Mouse (Mus musculus) limb, embryonic 12.5 days (tissue): ENCODE measurements around the gene Gm28305. TPM values are rescaled to one million over a fixed set of nuclear protein-coding genes. Genes with fewer than 3 reads are reported as not detected.

ENCODE experiments used
- polyA plus RNA-seq: library from polyadenylated mRNA; unstranded; fragments of >200 nt; fragmentation: Nextera tagmentation; extraction: Ambion mirVana; gene quantifications from 2 replicates; pipeline ENCODE4 v1.2.1, GENCODE M21; 2016

Gene Gm28305
- polyA plus RNA-seq, 1 experiment from 2014 or later: not detected

Other genes starting within 250 kb of the Gm28305 start
- 8.4 and 8.6 TPM in 2 replicates for gene Nphp3, start 38.1 kb upstream of the Gm28305 start, polyA plus RNA-seq
- gene Uba5, start 22.5 kb downstream of the Gm28305 start, polyA plus RNA-seq: 61.9 and 66.4 TPM in 2 replicates
- 9.9 and 12.4 TPM in 2 replicates for gene Acad11, start 22.7 kb downstream of the Gm28305 start, polyA plus RNA-seq
- gene Ackr4, start 86.3 kb downstream of the Gm28305 start, polyA plus RNA-seq: 0.80 and 1.0 TPM in 2 replicates
- gene Dnajc13, start 222.3 kb downstream of the Gm28305 start, polyA plus RNA-seq: 23.7 and 23.8 TPM in 2 replicates